Mouse (Mus musculus): ENCODE measurements at regions not wholly inside any gene's neighbourhood (a gene's known extent, or its start where the extent isn't known, plus 50 kb on each side); places are given as distances from the start of the nearest gene placed in this dataset.

GRCm38 (mm10) chr3:38577890-38578628 is 93.4 kb upstream of the Ankrd50 start:
- DNase-seq = no peak

- DNase-seq = no peak
Measured at GRCm38 (mm10) chr3:38573594-38573993, 89.0 kb upstream of the Ankrd50 start.

- DNase-seq = no peak
Measured at GRCm38 (mm10) chr3:38572159-38572558, 87.5 kb upstream of the Ankrd50 start.

GRCm38 (mm10) chr3:38571224-38571623 is 86.6 kb upstream of the Ankrd50 start:
- DNase-seq = no peak

DNA sequence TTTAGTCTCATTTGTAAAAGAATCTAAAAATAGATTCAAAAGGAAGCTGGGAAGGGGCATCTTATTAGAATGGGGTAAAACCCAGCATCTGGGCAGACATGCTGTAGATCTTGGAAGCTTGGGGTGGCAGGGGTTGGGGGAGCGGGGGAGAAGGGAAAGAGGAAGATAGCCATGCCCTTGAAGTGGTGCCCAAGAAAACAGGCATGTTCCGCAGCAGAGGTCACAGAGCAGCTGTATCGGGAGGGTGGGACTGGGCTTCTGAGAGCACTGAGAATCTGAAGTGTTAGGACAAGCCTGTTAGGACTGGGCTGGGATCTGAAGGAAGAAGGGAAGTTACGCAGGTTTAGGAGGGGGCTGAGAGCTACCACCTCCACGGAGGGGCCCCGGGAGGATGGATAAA is 84.4 kb upstream of the Ankrd50 start:
- no peak for DNase-seq

- no peak for DNase-seq
Measured at GRCm38 (mm10) chr3:38568596-38568975, 83.9 kb upstream of the Ankrd50 start.

DNA sequence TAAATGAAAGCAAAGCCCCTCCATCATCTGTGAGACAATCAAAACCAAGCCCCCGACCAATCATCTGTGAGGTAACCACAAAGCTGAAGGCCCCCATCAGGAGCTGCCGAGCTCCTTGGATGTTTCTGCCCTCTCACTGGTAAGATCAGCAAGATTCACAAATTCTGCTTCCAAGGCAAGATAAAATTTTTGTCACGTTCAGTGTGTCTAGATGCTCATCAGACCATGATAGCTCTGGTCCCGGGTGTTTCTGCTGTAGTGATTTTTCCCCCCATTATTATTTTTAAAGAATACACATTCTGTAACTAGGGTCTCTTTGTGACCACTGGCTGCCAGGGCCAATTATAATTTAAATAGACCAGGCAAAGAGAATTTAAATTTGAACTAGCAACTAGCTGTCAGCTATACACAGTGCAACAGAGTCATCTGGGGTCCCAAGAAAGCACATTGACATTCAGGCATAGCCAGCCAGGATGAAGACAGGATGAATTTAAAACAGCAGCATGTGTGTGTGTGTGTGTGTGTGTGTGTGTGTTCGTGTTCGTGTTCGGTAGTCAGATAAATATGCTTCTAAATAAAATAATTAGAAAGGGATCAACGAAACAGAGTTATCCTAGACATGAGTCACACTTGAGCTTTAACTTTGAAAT is 83.4 kb upstream of the Ankrd50 start:
- no peak for DNase-seq

DNA sequence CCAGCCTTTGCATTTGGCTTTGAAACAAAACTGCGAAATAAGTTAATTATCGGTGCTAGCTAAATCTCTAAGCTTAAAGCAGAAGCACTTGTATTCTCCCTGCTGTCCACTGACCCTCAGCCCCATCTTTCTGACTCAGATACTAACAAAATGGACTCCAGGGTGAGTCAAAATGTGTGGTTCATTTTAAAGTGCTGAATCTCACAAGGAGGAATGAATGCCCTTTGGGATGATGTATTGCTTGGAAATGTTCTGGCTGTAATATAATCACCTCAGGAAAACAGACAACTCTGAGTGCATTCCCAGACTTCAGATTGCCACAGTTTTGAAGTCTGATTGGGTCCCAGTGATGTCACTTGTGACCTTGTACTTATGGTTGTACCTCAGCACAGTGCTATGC is 81.9 kb upstream of the Ankrd50 start:
- no peak for DNase-seq

DNA sequence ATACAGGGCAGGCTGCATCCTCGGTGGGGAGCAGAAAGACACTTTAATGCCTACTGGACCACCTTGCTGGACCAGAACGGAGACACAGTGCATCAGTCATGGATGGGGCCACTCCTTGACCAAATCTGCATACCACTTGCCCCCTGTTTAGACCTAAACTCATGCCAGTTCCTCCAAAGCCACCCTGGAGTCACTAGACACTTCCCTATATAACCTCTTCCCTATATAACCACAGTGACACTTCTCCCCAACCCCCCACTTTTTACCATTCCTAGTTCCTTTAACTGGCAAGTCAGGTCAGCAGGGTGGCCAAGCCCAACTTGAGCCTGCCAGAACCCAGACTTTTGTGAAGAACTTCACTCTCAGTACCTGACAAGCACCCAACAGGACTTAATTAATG is 80.2 kb upstream of the Ankrd50 start:
- DNase-seq = no peak

DNA sequence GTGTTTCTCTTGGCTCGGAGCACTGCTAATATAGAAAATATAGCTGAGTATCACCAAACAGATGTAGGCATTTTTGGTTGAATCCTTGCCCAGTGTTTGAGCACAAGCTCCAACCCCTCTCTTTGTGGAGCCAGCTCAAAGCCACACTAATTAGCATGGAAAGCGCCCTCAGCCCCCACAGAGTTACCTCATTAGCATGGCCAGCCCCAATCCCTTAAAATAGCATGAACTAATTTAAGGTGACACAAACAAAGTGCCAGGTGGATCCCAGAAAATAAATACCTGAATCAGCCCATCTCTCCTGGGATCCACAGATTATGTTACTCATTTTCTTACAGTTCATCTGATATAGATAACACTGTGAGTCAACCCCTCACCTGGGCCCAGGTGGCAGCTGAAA is 79.7 kb upstream of the Ankrd50 start:
- no peak for DNase-seq

GRCm38 (mm10) chr3:38561186-38561585 is 76.5 kb upstream of the Ankrd50 start:
- no peak for DNase-seq

- no peak for DNase-seq
Measured at GRCm38 (mm10) chr3:38555939-38556338, 71.3 kb upstream of the Ankrd50 start.

DNA sequence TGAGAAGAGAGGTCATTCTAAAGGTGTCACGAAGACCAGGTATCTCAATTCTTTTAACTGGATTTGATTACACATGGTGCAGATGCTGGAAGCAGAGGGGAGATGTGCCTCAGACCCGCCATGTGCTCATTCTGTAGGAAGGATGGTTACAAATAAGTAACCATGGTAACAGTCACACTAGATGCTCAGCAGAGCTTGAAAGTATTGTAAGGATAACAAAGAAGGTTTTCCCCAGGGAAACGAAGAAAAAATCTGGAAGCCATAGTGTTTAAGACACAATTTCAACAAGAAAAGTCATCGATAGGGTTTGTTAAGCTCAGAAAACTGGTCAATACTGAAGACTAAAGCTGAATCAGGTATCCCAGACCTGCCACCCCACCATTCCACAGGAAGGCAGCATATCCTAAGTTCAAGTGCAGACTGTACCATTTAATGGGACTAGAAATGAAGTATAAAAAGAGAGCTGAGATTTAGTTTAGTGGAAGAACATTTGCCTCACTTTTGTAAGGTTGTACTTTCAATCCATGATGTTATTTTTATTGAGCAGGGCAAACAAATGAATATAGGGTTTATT is 68.9 kb upstream of the Ankrd50 start:
- DNase-seq = no peak

DNA sequence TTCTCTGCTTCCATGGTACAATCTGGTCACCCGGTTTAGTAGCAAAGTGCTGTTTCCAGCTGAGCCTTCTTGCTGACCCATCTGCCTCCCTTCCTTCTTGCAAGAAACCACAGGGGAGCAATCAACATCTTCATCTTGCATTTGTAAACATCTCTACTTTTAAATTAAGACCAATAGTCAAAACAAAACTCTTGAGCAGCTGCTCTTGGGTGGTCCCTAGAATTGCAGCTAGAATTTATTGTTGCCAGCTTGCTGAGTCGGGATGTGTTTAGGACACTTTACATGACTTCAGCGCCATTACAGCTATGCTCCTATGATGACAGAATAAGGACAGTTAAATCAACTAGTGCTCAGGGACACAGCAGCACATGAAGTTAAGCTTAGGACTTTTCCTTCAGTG is 62.4 kb upstream of the Ankrd50 start:
- DNase-seq = no peak

- no peak for DNase-seq
Measured at GRCm38 (mm10) chr3:38545501-38545896, 60.9 kb upstream of the Ankrd50 start.

GRCm38 (mm10) chr3:38544718-38545500 is 60.3 kb upstream of the Ankrd50 start:
- DNase-seq = no peak

GRCm38 (mm10) chr3:38543816-38544215 is 59.2 kb upstream of the Ankrd50 start:
- DNase-seq = no peak

GRCm38 (mm10) chr3:38541296-38541695 is 56.7 kb upstream of the Ankrd50 start:
- DNase-seq = no peak

GRCm38 (mm10) chr3:38538309-38538708 is 53.7 kb upstream of the Ankrd50 start:
- no peak for DNase-seq

- DNase-seq = no peak
Measured at GRCm38 (mm10) chr3:38537770-38538169, 53.1 kb upstream of the Ankrd50 start.

Data from right cerebral cortex, adult 18-20 months (tissue).